Mouse (Mus musculus) common myeloid progenitor, adult 5-6 weeks (primary cell): ENCODE measurements at regions not wholly inside any gene's neighbourhood (a gene's known extent, or its start where the extent isn't known, plus 50 kb on each side); places are given as distances from the start of the nearest gene placed in this dataset.

Source experiments
- ATAC-seq: replicated peaks from 2 replicates; pipeline ENCODE4 v1.8.0; 2016; ENCODE audit warnings: low read depth, mild to moderate bottlenecking, moderate TSS enrichment, inconsistent platforms; ENCODE audit not compliant: poor library complexity, severe bottlenecking

DNA sequence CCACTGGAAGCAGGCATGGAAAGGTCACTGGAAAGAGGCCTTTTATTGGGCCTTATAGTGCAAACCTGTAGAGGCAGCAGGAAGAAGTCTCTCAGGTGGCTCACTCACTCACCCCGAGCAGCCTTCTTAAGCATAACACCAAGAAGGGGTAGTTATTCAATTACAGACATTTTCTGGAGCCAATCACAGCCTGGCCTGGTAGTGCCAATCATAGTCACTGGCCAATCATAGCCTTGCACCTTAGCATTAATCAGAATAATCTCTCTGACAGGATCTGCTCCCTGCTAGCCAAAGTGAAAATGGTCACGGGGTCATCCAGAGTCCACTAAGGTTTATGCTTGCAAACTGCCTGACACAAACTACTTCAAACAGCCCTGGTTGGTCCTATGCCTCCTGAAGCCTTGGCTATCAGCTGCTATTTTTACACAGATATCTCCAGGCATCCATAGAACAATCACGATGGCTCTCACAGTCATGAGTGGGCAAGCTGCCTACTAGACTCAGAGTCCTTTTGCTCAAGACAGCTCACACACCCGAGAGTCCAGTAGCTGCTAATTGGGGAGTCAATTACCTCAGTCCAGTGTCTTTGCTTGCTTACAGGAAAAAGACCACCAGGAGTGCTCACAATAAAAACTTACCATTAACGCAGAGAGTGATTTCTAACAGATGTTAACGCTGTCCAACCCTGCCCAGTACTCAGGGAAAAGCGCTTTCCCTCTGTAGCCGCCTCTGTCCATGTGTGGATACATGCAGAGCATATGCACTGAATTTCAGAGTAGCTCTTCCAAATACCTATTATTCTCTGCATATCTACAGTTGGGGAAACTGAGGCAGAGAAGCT lies 234.1 kb downstream of the Rybp start:
- no peak for ATAC-seq

GRCm38 (mm10) chr6:100052406-100052805 lies 234.9 kb downstream of the Rybp start:
- ATAC-seq, result no peak

GRCm38 (mm10) chr6:100049036-100049435 lies 238.2 kb downstream of the Rybp start:
- no peak for ATAC-seq

- peak; percentile 42 for ATAC-seq
These were observed 240.9 kb downstream of the Rybp start for GRCm38 (mm10) chr6:100046186-100046990.

DNA sequence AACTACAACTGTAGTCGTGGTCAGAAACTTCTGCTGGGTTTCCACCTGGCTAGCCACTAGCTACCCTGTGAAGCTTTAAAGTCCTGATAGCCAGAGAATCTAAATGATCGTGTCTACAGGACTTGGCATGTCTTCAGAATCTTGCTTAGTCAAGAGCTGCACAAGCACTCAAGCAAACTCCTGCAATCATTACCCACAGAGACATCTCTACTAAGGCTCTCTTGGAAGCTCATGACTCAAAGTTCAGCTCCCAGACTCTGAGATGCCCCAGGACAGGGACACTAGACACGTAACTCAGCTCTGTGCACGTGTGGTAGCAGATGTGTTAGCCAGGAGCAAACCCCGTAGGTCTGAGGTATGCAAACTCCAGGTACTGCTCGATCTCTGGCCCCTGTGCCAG lies 242.2 kb downstream of the Rybp start:
- ATAC-seq, result no peak

DNA sequence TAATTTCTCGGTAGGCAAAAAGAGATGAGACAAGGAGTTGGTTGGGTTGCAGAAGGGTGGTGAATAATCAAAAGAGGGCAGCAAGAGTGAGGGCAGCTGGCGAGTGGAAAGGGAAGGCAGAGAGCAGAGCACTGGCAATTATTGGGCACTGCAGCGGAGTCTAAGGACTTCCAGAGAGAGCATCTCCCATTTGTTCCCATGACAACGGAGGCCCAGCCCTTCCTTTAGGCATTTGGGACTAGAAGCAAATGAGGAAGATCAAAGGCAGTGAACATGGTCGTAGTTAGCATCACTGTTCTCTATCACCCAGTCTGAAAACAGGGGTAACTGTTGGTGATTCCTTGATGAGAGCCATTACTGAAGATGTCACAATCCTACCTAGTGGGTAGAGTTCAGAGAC lies 246.1 kb downstream of the Rybp start:
- no peak for ATAC-seq

DNA sequence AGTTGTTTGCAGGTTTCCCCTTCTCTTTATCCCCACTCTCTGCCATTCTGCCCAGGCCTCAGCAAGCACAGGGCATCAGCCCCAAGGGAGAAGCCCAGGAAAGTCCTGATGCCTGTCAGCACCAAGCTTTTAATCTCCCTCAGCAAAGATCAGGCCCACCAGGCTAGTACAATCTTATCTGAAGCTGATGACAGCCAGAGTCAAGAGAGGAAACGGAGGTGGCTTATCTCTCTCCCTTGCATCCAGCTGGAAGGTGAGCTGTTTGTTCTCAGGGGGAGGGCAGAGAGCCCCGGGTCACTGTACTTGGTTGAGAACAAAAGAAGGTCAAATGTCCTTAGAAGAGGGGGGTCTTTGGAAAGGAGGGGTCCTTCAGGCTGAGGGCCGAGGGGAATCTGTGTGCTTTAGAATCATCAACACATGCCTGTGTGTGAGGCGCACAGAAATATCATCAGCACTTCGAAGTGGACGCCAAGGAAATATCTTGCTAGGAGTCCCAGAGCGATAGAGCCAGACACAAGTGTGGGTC lies 246.8 kb downstream of the Rybp start:
- ATAC-seq, result no peak

DNA sequence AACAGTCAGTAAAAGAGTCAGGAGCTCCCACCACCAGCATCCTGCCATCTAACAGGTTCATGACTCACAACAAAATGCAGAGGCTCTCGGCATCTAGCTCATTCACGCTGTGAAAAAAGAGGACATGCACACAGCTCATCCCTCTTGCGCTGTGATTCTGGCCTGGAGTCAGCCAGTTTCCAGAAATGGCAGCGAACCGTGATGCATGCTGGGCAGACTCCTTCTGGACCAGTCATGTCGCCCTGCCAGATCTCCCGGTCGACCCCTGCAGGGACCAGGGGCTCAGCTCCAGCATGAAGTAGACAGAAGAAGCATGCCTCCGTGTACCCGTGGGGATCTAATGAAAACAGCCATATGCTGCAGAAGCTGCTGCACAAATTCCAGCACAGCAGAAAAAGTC lies 254.6 kb downstream of the Rybp start:
- ATAC-seq, result no peak

- ATAC-seq, result no peak
These were observed 256.8 kb downstream of the Rybp start for GRCm38 (mm10) chr6:100030522-100030921.

GRCm38 (mm10) chr6:100030010-100030409 lies 257.3 kb downstream of the Rybp start:
- no peak for ATAC-seq

- ATAC-seq, result no peak
These were observed 259.8 kb downstream of the Rybp start for GRCm38 (mm10) chr6:100027524-100027923.

- no peak for ATAC-seq
These were observed 261.7 kb downstream of the Rybp start for GRCm38 (mm10) chr6:100025531-100025951.

GRCm38 (mm10) chr6:100023434-100024095 lies 263.7 kb downstream of the Rybp start:
- ATAC-seq, result no peak

GRCm38 (mm10) chr6:100019016-100019415 lies 268.3 kb downstream of the Rybp start:
- no peak for ATAC-seq

DNA sequence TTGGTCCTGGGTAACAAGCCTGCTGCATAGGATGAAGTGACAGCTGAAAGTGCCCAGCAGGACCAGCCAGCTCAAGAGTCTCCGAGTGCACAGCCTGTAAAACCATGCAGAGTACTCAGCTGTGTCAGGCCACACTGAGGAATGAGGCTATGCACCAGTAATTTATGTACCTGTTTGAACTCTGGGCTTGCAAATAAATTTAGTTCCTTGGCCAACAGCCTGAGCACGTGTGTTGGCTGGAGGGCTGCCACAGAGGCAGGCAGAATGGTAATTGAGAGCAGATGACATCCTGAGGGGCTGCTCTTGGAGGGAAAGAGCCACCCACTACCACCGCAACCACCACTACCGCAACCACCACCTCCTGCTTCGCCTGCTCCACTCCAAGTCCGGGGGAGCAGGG lies 273.3 kb downstream of the Rybp start:
- peak; percentile 57 for ATAC-seq

GRCm38 (mm10) chr6:100011520-100012062 lies 275.7 kb downstream of the Rybp start:
- peak; percentile 79 for ATAC-seq

- ATAC-seq, result no peak
These were observed 276.3 kb downstream of the Rybp start for GRCm38 (mm10) chr6:100010954-100011481.

DNA sequence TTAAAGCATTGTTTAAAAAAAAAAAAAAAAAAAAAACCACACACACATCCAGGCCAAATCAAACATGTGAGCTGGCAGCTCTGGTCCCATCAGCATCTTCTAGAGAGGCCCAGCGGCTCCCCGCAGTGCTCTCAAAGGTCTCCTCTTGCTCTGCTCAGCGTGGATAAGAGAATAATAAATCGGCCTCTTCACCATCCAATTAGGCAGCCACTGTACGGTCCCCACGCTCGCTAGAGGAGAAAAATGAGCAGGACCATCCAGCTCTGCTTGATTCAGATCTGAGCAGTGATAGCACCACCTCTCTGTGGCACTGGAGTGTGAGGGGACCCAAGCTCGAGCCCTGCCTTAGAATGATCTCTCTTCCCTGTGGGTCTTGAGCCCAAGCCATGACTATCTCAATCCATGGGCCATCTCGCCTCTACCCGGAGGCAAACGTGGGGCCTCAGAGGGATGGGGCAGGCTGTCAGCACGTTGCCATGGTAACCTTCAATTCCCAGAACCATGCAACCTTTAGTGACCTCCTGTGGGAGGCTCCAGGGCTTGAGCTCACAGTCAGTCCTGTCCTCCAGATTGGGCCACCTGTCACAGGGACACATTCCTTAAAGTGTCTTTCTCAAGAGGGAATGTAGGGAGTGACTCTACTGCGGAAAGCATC lies 273.6 kb upstream of the Prok2 start:
- ATAC-seq, result no peak
